Mouse (Mus musculus) midbrain, embryonic 13.5 days (tissue): ENCODE data around the gene Gm10100. TPM values are rescaled to one million over a fixed set of nuclear protein-coding genes. Genes with fewer than 3 reads are reported as not detected.
"Not testable (repeated sequence)": the region's sequence is repeated elsewhere in the genome, so short reads cannot be mapped to it uniquely, and the experiment has no call there.

Experiments used
- ATAC-seq: fragments of 200-750 bp; cut with Nextera tagmentation; 2 replicates; pipeline ENCODE4 v1.8.0; 2017; ENCODE audit warnings: mild to moderate bottlenecking, moderate TSS enrichment, moderate library complexity
- H3K27ac ChIP-seq: fragments of 300-500 bp; sonication (generic); 2 replicates; pipeline ENCODE4 v1.5.1; 2015; ENCODE audit warnings: inconsistent platforms, mild to moderate bottlenecking, moderate library complexity
- H3K27me3 ChIP-seq: fragments of 300-500 bp; sonication (generic); 2 replicates; pipeline ENCODE4 v1.6.1; 2015; ENCODE audit warnings: mild to moderate bottlenecking, inconsistent platforms
- H3K36me3 ChIP-seq: fragments of 300-500 bp; sonication (generic); 2 replicates; pipeline ENCODE4 v1.6.1; 2015; ENCODE audit warnings: mild to moderate bottlenecking, inconsistent platforms
- H3K4me1 ChIP-seq: fragments of 300-500 bp; sonication (generic); replicated peaks from 2 replicates; pipeline ENCODE4 v1.6.1; 2015; ENCODE audit warnings: inconsistent platforms
- H3K4me2 ChIP-seq: fragments of 300-500 bp; sonication (generic); replicated peaks from 2 replicates; pipeline ENCODE4 v1.6.1; 2015; ENCODE audit warnings: moderate library complexity, mild to moderate bottlenecking, inconsistent platforms
- H3K4me3 ChIP-seq: fragments of 300-500 bp; sonication (generic); replicated peaks from 2 replicates; pipeline ENCODE4 v1.5.1; 2015; ENCODE audit warnings: mild to moderate bottlenecking, inconsistent platforms
- H3K9ac ChIP-seq: fragments of 300-500 bp; sonication (generic); replicated peaks from 2 replicates; pipeline ENCODE4 v1.6.1; 2015; ENCODE audit warnings: mild to moderate bottlenecking, inconsistent platforms
- H3K9me3 ChIP-seq: fragments of 300-500 bp; sonication (generic); 2 replicates; pipeline ENCODE4 v1.6.1; 2016; ENCODE audit warnings: mild to moderate bottlenecking, inconsistent platforms
- WGBS: fragments of 180-500 bp; shearing (Covaris S2); methylation state at CpG from one replicate; pipeline ENCODE4 v1.1.7; 2015; 5-methylcytosine and 5-hydroxymethylcytosine counted together
- polyA plus RNA-seq: library from polyadenylated mRNA; unstranded; fragments of >200 nt; fragmentation: Nextera tagmentation; extraction: Ambion mirVana; gene quantifications from 2 replicates; pipeline ENCODE4 v1.2.1, GENCODE M21; 2015

Gene Gm10100
- polyA plus RNA-seq, 1 experiment from 2014 or later, result not detected

DNA sequence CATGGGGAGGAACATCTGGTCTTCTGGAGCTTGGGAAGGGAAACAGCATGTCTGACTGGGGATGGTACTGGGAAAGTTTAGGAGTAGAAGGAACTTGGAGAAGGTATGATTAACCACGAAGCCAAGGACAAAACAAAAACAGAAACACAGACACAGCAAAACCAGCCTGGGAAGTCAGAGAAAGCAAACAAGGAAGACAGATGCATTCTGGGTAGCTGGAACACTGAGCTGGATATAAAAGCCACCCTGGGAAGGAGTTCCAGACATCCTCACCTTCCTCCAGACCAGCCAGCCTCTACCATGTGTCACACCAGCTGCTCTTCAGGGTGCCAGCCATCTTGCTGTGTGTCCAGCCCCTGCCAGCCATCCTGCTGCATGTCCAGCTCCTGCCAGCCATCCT is 10.8 kb upstream of the Gm10100 start, which contains the start of gene Gm10142:
Gm10142 (plus strand) TSS at position 301 of the 400 bp plus-strand sequence.
- no peak within 1 kb of the TSS for H3K27ac ChIP-seq
- ATAC-seq, result no peak
- peaks cover 5% of the 10 kb centered on the region; the same call in 1 of the 2 replicates for H3K9me3 ChIP-seq
- WGBS, result 92% methylated on average over 1 of the region's 1 CpGs
- no peak within 1 kb of the TSS for H3K4me2 ChIP-seq
- no peak within 1 kb of the TSS for H3K4me3 ChIP-seq
- H3K27me3 ChIP-seq, result no peaks in the 10 kb centered on the region
- no peaks in the 10 kb centered on the region for H3K4me1 ChIP-seq
- H3K36me3 ChIP-seq, result no peaks in the 10 kb centered on the region
- no peak within 1 kb of the TSS for H3K9ac ChIP-seq

DNA sequence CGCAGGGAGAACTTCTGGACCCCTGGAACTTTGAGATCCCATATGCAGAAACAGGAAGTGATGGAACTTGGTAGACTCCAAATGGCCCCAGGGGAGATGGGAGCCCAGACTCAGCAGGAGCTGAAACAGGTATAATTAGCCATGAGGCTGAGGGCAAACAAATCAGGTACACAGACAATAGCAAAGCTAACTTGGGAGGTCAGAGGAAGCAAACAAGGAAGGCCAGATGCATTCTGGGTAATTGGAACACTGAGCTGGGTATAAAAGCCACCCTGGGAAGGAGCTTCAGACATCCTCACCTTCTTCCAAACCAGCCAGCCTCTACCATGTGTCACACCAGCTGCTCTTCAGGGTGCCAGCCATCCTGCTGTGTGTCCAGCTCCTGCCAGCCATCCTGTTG is 6.0 kb upstream of the Gm10100 start, which contains the start of gene Krtap12-1:
Krtap12-1 (plus strand) TSS at position 301 of the 400 bp plus-strand sequence.
- not testable (repeated sequence) for ATAC-seq, H3K4me1 ChIP-seq, H3K4me2 ChIP-seq, H3K9ac ChIP-seq, H3K9me3 ChIP-seq, H3K27ac ChIP-seq, H3K36me3 ChIP-seq, H3K4me3 ChIP-seq, H3K27me3 ChIP-seq
- 93% methylated on average over 1 of the region's 1 CpGs for WGBS

DNA sequence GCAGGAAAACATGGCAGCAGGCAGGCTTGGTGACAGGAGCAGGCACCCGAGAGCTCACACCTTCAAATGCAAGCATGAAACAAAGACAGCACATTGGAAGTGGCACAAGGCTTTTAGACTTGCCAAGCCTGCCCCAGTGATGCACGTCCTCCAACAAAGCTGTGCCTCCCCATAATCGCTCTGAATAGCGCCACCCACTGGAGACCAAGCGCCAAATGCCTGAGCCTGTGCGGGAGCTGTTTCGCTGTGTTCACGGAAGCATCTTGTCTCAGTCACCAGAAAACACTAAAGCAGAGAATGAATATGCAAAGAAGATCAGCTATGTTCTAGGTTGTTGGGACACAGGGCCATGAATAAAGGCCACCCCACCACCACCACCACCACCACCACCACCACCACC is 1.4 kb upstream of the Gm10100 start:
- H3K36me3 ChIP-seq, result no peaks in the 10 kb centered on the region
- no peak overlapping the region for H3K9ac ChIP-seq
- no peak overlapping the region for H3K4me3 ChIP-seq
- no peaks in the 10 kb centered on the region for H3K4me1 ChIP-seq
- no peak overlapping the region for H3K4me2 ChIP-seq
- H3K27me3 ChIP-seq, result no peaks in the 10 kb centered on the region
- H3K27ac ChIP-seq, result no peak overlapping the region
- H3K9me3 ChIP-seq, result no peaks in the 10 kb centered on the region
- no peak for ATAC-seq
- 75% methylated on average over 8 of the region's 8 CpGs for WGBS

DNA sequence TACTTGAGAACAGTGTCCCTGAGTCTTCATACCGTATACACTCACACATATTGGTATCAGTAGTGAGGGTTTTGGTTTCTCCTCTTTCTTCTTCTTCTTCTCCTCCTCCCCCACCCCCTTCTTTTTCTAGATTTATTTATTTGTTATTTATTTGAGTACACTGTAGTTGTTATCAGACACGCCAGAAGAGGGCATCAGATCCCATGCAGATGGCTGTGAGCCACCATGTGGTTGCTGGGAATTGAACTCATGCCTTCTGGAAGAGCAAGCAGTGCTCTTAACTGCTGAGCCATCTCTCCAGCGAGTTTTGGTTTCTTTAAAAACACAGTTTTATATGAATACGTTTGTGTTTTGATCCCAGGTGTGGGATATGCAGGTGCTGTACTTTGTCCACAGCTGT is 2.0 kb downstream of the Gm10100 start:
- Histone ChIP-seq H3K4me3 (no peak overlapping the region), H3K27me3 (no peaks in the 10 kb centered on the region), H3K27ac (no peak overlapping the region), H3K4me2 (no peak overlapping the region), H3K36me3 (no peaks in the 10 kb centered on the region), H3K9me3 (no peaks in the 10 kb centered on the region), H3K9ac (no peak overlapping the region), H3K4me1 (no peaks in the 10 kb centered on the region)
- 62% methylated on average over 4 of the region's 4 CpGs for WGBS
- no peak for ATAC-seq

DNA sequence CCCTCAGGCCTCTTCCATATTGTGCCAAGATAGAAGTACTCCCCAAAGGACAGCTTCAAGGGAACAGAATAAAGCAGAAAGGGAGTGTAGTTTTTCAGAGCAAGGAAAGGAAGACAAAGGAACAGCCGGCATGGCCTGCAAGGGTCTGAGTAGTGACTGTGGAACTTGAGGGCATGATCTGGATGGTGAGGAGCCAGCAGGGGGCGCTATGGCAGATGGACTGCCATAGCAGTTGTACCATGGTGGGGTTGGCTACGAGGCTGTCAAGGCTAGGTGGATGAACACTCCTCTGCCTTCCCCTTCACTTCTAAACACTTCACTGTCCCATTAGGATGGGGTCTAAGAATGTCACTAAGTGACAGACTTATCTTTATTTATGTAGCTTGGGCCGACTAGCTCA is 3.0 kb downstream of the Gm10100 start:
- Histone ChIP-seq H3K4me3 (no peak overlapping the region), H3K9me3 (no peaks in the 10 kb centered on the region), H3K36me3 (no peaks in the 10 kb centered on the region), H3K4me2 (no peak overlapping the region), H3K27ac (no peak overlapping the region), H3K27me3 (no peaks in the 10 kb centered on the region), H3K9ac (no peak overlapping the region), H3K4me1 (no peaks in the 10 kb centered on the region)
- no peak for ATAC-seq
- WGBS, result 52% methylated on average over 4 of the region's 4 CpGs

DNA sequence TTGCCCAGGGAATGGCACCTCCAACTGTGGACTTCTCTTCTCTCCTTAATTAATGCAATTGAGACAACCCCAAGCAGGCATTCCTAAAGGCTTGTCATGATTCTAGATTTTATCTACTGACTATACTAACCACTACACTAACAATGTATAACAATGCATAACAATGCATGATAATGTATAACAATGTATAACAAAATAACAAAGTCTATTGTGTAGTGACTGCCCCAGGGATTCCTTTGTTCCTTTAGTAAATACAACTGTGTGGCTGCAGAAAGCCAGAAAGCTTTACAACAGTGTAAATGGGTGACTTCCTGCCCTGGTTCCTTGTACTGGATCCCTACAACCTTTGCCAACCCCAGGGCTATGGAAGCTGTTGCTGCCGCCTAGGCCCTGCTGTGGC is 9.6 kb downstream of the Gm10100 start:
- ATAC-seq, result no peak
- H3K4me3 ChIP-seq, result no peak overlapping the region
- H3K36me3 ChIP-seq, result no peaks in the 10 kb centered on the region
- peaks cover 6% of the 10 kb centered on the region for H3K4me1 ChIP-seq
- 94% methylated on average over 1 of the region's 1 CpGs for WGBS
- no peak overlapping the region for H3K4me2 ChIP-seq
- H3K9ac ChIP-seq, result no peak overlapping the region
- no peaks in the 10 kb centered on the region for H3K9me3 ChIP-seq
- no peak overlapping the region for H3K27ac ChIP-seq
- no peaks in the 10 kb centered on the region for H3K27me3 ChIP-seq

DNA sequence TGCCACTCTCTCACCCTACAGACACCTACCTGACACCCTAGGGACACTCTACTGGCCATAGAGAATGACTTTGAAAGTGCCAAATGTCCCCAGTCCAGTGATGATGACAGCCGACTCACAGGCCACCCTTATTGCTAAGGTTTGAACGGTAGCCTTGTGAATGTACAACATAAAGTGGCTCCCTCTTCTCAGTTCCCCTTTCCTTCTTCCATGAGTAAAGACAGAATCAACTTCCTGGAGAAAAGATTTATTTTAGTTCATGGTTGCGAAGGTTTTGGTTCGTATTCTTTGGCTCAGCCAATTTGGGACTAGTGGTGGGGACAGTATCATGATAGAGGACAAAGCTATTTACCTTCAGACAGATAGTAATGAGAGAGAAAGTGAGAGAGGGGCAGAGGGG is 12.6 kb downstream of the Gm10100 start:
- H3K27ac ChIP-seq, result no peak overlapping the region
- no peak overlapping the region for H3K4me3 ChIP-seq
- no peak overlapping the region for H3K9ac ChIP-seq
- no peaks in the 10 kb centered on the region for H3K36me3 ChIP-seq
- no peak for ATAC-seq
- no peaks in the 10 kb centered on the region for H3K27me3 ChIP-seq
- no peak overlapping the region for H3K4me2 ChIP-seq
- H3K9me3 ChIP-seq, result no peaks in the 10 kb centered on the region
- WGBS, result 90% methylated on average over 4 of the region's 4 CpGs
- peaks cover 6% of the 10 kb centered on the region for H3K4me1 ChIP-seq

DNA sequence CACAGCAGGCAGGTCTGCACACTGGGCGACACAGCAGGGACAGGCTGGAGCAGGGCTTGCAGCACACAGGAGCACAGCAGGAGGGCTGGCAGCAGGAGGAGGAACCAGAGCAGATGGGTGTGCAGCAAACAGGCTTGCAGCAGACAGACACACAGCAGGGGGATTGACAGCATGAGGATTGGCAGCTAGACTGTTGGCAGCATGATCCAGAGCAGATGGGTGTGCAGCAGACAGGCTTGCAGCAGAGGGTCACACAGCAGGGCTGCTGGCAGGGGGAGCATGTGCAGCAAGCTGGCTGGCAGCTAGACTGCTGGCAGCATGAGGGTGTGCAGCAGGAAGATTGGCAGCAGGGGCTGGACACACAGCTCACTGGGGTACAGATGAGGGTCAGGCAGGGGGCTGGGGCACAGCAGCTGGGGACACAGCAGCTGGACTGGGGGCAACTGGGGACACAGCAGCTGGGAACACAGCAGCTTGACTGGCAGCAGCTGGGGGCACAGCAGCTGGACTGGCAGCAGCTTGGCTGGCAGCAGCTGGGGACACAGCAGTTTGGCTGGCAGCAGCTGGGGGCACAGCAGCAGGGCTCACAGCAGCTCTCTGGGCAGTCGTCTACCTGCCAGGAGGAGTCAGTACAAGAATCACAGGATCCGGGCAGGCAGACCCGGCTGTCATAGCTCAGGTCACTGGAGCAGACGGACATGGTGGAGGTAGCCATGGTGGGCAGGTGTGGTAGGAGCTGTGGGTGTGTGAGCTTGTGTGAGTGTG is 15.8 kb downstream of the Gm10100 start, which contains the start of gene Gm18596:
Gm18596 (minus strand) TSS at position 715 of the 765 bp plus-strand sequence.
- not testable (repeated sequence) for H3K9me3 ChIP-seq, H3K4me1 ChIP-seq, ATAC-seq, H3K36me3 ChIP-seq, H3K4me3 ChIP-seq, H3K9ac ChIP-seq, H3K4me2 ChIP-seq, H3K27me3 ChIP-seq
- H3K27ac ChIP-seq, result peak within 1 kb of the TSS; percentile 51; the same call in 1 of the 2 replicates
- WGBS, result 51% methylated on average over 5 of the region's 5 CpGs

DNA sequence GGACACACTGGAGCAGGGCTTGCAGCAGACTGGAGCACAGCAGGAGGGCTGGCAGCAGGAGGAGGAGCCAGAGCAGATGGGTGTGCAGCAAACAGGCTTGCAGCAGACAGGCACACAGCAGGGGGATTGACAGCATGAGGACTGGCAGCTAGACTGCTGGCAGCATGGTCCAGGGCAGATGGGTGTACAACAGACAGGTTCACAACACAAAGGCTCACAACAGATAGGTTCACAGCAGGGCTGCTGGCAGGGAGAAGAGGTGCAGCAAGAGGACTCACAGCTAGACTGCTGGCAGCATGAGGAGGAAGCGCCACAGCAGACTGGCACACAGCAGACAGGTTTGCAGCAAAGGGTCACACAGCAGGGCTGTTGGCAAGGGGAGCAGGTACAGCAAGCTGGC is 24.4 kb downstream of the Gm10100 start:
- WGBS, result 85% methylated on average over 1 of the region's 1 CpGs
- not testable (repeated sequence) for H3K9ac ChIP-seq, H3K27ac ChIP-seq

DNA sequence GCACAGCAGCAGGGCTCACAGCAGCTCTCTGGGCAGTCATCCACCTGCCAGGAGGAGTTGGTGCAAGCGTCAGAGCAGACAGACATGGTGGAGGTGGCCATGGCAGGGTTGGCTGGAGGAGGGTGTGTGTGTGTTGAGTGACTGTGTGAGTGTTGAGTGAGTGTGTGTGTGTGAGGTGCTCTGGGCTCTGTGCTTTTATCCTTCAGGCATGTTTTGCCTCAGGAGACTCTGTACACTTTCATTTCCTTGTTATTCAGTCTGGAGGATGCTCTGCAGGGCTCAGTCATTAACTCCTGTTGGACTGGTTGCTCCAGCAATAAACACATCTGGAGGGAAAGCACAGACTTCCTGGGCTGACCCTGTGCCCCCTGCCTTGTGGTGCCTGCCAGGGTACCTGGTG is 25.0 kb downstream of the Gm10100 start, which contains the start of gene Gm9736:
Gm9736 (minus strand) TSS at position 101 of the 400 bp plus-strand sequence.
- not testable (repeated sequence) for H3K9me3 ChIP-seq, H3K4me2 ChIP-seq, H3K27me3 ChIP-seq, H3K9ac ChIP-seq, H3K36me3 ChIP-seq, H3K4me1 ChIP-seq, ATAC-seq, H3K4me3 ChIP-seq
- WGBS, result 50% methylated on average over 1 of the region's 1 CpGs
- peak within 1 kb of the TSS; percentile 35; the same call in 1 of the 2 replicates for H3K27ac ChIP-seq

More for the DNA sequence above, 24.4 kb downstream of the Gm10100 start:
- not testable (repeated sequence) for H3K4me2 ChIP-seq, H3K36me3 ChIP-seq, H3K4me3 ChIP-seq, H3K9me3 ChIP-seq, ATAC-seq, H3K27me3 ChIP-seq, H3K4me1 ChIP-seq

DNA sequence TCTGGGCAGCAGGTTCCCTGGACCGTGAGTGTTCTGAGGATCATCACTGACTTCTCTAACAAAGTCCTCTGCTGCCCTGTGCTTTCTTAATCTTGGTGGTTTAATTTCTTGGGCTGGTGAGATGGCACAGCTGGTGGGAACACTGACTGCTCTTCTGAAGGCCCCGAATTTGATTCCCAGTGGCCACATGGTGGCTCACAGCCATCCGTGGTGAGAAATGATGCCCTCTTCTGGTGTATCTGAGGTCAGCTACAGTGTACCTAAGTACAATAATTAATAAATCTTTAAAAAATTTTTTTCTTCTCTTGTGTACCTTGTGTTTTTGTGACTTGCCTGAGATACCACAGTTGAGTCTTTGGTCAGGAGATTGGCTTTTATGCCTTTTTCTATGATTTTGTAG is 26.0 kb downstream of the Gm10100 start:
- H3K4me1 ChIP-seq, H3K9ac ChIP-seq, H3K4me2 ChIP-seq, H3K9me3 ChIP-seq, H3K27me3 ChIP-seq, H3K27ac ChIP-seq, H3K4me3 ChIP-seq, ATAC-seq, H3K36me3 ChIP-seq: not testable (repeated sequence)
- WGBS, result 65% methylated on average over 3 of the region's 3 CpGs

DNA sequence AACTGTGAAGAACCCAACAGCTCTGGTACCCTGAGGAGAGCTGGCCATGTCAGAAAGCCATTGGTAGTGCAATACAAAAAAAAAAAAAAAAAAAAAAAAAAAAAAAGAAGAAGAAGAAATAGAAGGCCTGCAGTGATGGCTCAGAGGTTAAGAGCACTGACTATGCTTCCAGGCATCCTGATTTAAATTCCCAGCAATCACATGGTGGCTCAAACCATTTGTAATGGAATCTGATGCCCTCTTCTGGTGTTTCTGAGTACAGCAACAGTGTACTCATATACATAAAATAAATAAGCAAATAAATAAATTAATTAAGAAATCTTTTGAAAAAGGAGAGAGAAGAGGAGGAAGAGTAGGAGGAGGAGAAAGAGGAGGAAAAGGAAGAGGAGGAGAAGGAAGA is 27.2 kb downstream of the Gm10100 start:
- no peaks in the 10 kb centered on the region for H3K27me3 ChIP-seq
- H3K27ac ChIP-seq, result no peak overlapping the region
- no peak overlapping the region for H3K4me2 ChIP-seq
- no peak overlapping the region for H3K4me3 ChIP-seq
- H3K36me3 ChIP-seq, result no peaks in the 10 kb centered on the region
- H3K4me1 ChIP-seq, result 0 out of 2 replicates have a peak, but pooled peaks cover 6% of the 10 kb centered on the region
- no peak overlapping the region for H3K9ac ChIP-seq
- no peaks in the 10 kb centered on the region for H3K9me3 ChIP-seq
- no peak for ATAC-seq

DNA sequence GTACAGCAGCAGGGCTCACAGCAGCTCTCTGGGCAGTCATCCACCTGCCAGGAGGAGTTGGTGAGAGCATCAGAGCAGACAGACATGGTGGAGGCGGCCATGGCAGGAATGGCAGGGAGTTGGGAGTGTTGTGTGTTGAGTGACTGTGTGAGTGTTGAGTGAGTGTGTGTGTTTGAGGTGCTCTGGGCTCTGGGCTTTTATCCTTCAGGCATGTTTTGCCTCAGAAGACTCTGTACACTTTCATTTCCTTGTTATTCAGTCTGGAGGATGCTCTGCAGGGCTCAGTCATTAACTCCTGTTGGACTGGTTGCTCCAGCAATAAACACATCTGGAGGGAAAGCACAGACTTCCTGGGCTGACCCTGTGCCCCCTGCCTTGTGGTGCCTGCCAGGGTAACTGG is 33.3 kb downstream of the Gm10100 start, which contains the start of gene Gm3233:
Gm3233 (minus strand) TSS at position 101 of the 400 bp plus-strand sequence.
- not testable (repeated sequence) for H3K4me2 ChIP-seq, H3K27me3 ChIP-seq, ATAC-seq, H3K27ac ChIP-seq, H3K9ac ChIP-seq, H3K9me3 ChIP-seq, H3K4me3 ChIP-seq, H3K4me1 ChIP-seq, H3K36me3 ChIP-seq
- 70% methylated on average over 1 of the region's 1 CpGs for WGBS
